Mouse (Mus musculus) bone marrow, adult 2 months (tissue): ENCODE results near the gene Tex14. TPM values are rescaled to one million over a fixed set of nuclear protein-coding genes. Genes with fewer than 3 reads are reported as not detected.
"Not testable (repeated sequence)": the region's sequence is repeated elsewhere in the genome, so short reads cannot be mapped to it uniquely, and the experiment has no call there.

Experiments
- H3K27ac ChIP-seq: fragments of 200-500 bp; 2 replicates; pipeline ENCODE4 v1.5.1; 2012; ENCODE audit warnings: low read depth, mild to moderate bottlenecking, control low read depth, inconsistent platforms, low read length; ENCODE audit not compliant: control insufficient read depth, poor library complexity, insufficient read depth
- H3K4me1 ChIP-seq: fragments of 200-500 bp; 2 replicates; pipeline ENCODE4 v1.6.1; 2011; ENCODE audit warnings: low read length; ENCODE audit not compliant: control insufficient read depth, insufficient read depth
- H3K4me3 ChIP-seq: fragments of 200-500 bp; replicated peaks from 2 replicates; pipeline ENCODE3; 2011; ENCODE audit warnings: mild to moderate bottlenecking, low read depth, low read length, control low read depth; ENCODE audit not compliant: control insufficient read depth
- CTCF ChIP-seq: fragments of 200-500 bp; IDR thresholded peaks from 2 replicates; pipeline ENCODE4 v1.5.1; 2011; ENCODE audit warnings: low read length, control low read depth; ENCODE audit not compliant: control insufficient read depth, insufficient read depth
- POLR2A ChIP-seq: fragments of 200-500 bp; IDR thresholded peaks from 2 replicates; pipeline ENCODE4 v1.6.1; 2011; ENCODE audit warnings: low read depth, mild to moderate bottlenecking, control low read depth, low read length, borderline replicate concordance; ENCODE audit not compliant: control insufficient read depth
- WGBS: fragments of 180-500 bp; shearing (Covaris S2); methylation state at CpG from one replicate; pipeline ENCODE4 v1.1.7; 2018; 5-methylcytosine and 5-hydroxymethylcytosine counted together
- polyA plus RNA-seq: library from polyadenylated mRNA; stranded (reverse); fragments of >200 nt; gene quantifications from 2 replicates; pipeline ENCODE4 v1.2.4, GENCODE M21; 2011; ENCODE audit warnings: low replicate concordance; ENCODE audit not compliant: missing spikeins, insufficient read depth, insufficient read length

Tex14 gene
- polyA plus RNA-seq, 1 experiment, result 1.5 TPM

DNA sequence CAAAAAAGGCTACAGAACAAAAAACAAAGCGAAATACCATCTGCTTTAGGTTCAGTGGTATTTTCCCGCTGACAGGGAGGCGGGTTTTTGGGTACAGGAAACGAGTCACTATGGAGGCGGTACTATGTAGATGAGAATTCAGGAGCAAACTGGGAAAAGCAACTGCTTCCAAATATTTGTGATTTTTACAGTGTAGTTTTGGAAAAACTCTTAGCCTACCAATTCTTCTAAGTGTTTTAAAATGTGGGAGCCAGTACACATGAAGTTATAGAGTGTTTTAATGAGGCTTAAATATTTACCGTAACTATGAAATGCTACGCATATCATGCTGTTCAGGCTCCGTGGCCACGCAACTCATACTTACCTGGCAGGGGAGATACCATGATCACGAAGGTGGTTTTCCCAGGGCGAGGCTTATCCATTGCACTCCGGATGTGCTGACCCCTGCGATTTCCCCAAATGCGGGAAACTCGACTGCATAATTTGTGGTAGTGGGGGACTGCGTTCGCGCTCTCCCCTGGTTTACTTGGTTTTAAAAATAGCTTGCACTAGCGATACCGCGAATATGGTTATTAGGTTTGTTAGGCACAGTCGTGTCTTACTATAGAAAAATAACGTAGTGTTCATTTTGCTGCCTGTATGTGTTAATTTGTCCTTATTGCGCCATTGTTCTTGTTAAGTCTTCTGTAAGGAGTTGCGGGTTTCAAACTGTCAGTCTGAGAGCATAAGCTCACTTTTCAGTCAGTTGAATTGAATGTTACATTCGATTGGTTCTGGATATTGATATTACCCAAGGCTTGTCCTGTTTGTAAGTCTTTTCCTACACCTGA lies 17.9 kb downstream of the Tex14 start:
- TF ChIP-seq CTCF (peak; percentile 3; the same call in 1 of the 2 replicates), POLR2A (peak; percentile 94)
- peak overlapping the region; percentile 69 for H3K27ac ChIP-seq
- H3K4me1 ChIP-seq, result no peaks in the 10 kb centered on the region; the same call in none of the 2 replicates
- WGBS, result under 1% methylated on average over 26 of the region's 26 CpGs
- H3K4me3 ChIP-seq, result peak overlapping the region; percentile 51

DNA sequence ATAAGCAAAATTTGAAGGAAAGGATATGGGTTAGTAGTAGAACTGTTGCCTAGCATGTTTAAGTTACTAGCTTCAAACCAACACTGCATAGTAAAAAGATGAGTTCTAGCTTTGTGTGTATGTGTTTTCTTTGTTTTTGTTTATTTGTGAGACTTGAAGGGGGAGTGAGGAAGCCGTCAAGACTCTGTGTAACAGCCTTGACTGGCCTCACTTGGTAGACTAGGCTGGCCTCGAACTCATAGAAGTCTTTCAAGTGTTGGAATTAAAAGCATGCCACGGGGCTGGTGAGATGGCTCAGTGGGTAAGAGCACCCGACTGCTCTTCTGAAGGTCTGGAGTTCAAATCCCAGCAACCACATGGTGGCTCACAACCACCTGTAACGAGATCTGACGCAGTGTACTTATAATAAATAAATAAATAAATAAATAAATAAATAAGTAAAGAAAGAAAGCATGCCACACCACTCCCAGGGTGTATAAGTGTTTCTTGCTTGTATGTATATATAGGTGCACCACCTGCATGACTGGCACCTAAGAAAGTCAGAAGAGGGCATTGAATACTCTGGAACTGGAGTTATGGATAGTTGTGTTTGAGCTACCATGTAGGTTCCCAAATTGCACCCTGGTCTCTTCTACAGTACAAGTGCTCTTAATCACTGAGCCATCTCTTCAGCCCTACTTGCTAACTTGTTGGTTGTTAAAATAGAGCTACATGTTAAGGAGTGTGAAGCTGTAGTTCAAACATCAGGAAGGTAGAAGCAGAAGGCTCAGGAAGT lies 18.9 kb downstream of the Tex14 start:
- H3K4me3 ChIP-seq, result no peak overlapping the region
- H3K27ac ChIP-seq, result no peak overlapping the region
- TF ChIP-seq POLR2A (no peak), CTCF (no peak)
- no peaks in the 10 kb centered on the region; the same call in none of the 2 replicates for H3K4me1 ChIP-seq
- 42% methylated on average over 6 of the region's 6 CpGs for WGBS

DNA sequence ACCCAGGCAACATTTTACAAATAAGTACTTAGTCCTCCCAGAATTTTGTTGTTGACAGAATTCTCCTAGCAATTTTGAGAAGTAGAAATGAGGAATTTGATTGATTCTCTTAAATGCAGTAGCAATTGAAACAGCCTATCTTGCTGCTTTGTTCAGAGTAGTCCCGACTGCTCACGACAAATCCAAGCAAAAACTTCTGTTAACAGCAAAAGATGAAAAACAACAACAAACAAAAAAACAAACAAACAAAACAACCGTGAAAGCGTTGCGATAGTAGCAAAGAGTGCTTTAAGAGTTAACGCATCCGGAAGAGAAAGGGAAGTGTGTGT lies 21.2 kb downstream of the Tex14 start:
- Histone ChIP-seq H3K27ac (no peak overlapping the region), H3K4me3 (no peak overlapping the region), H3K4me1 (no peaks in the 10 kb centered on the region; the same call in none of the 2 replicates)
- TF ChIP-seq POLR2A (no peak), CTCF (no peak)
- WGBS, result 0% methylated on average over 7 of the region's 7 CpGs

DNA sequence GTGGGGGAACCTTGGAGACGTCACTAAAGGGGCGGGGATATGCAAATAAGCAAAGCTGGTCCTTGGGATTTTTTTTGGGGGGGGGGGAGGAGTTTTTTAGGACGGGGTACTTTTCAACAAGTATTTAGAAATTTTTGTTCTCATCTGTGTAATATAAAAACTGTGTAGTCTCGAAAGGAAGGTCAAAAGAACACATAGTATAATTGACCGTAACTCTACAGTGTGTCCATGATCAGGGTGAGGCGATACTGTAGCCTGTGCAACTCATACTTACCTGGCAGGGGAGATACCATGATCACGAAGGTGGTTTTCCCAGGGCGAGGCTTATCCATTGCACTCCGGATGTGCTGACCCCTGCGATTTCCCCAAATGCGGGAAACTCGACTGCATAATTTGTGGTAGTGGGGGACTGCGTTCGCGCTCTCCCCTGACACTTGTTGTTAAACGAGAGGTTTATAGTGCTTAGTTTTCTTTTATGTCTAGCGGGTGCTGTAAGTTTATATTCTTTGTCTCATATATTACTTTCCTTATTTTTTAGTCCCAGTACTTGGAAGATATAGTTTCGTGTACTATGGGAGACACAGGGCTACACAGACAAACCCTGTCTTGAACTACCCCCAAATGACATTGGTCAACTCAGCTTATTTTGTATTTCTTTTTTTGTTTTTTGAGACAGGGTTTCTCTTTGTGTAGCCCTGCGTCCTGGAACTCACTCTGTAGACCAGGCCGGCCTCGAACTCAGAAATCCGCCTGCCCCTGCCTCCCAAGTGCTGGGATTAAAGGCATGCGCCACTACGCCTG lies 21.8 kb downstream of the Tex14 start:
- not testable (repeated sequence) for H3K4me1 ChIP-seq, H3K4me3 ChIP-seq
- peak; percentile 70 for TF ChIP-seq POLR2A
- 0 out of 2 replicates have a peak overlapping the region, but pooled peaks have one; percentile 36 for H3K27ac ChIP-seq
- WGBS, result 1% methylated on average over 24 of the region's 24 CpGs

DNA sequence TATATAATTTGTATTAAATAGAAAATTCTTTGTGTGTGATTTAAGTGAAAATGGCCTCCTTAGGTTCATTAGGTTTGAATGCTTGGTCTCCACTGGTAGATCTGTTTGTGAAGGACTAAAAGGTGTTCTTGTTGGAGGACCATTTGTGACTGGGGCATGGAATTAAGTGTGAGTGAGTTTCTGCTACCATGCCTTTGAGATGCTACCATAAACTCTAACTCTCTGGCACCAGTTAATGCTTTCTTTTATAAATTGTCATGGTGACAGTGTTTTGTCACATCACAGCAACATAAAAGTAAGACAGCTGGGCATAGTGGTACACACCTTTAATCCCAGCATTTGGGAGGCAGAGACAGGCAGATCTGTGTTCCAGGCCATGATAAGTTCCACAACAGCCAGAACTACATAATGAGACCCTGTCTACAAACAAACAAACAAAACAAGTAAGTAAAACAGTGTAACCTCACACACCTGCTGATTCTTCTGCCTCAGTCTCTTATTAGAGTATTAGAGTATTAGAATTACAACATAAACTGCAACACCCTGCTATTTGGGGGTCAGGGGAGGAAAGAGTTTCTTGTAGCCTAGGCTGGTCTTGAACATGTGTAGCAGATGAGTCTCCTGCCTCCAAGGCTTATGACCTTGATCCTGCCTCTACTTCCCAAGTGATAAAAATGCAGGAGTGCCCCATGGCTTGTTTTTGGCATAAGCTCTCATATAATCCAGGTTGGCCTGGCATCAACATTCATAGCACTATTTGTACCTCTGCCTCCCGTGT lies 22.6 kb downstream of the Tex14 start:
- no peak overlapping the region for H3K4me3 ChIP-seq
- TF ChIP-seq CTCF (no peak), POLR2A (no peak)
- H3K4me1 ChIP-seq, result no peaks in the 10 kb centered on the region; the same call in none of the 2 replicates
- H3K27ac ChIP-seq, result no peak overlapping the region
- WGBS, result 39% methylated on average over 1 of the region's 1 CpGs

DNA sequence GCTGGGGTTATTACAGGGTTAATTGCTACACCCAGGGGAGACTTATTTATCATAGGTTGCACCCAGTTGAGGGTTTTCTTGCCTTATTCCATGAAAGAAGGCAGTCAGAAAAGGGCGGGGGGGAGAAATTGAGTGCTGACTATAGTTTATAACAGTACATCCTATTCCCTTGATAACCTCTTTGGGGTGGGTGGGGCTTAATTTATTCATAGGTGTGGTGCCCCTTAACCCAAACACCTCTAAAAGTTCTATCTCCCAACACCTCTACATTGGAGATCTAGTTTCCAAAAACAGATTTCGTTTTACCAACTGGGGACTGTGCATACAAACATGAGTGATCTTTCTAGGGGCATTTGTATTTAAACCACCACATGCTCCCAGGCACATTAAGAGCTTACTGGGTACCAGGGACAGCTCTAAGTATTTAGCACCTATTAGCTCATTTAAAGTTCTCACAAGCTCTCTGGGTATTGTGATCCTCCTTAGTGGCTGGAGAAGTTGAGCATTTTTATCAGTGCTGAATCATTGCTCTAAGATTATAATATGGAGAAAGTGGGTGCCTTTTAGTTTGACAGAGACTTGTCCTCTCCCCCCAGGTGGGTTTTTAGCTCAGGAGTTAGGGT lies 23.3 kb downstream of the Tex14 start:
- TF ChIP-seq CTCF (no peak), POLR2A (no peak)
- no peak overlapping the region for H3K27ac ChIP-seq
- 70% methylated on average over 2 of the region's 2 CpGs for WGBS
- H3K4me3 ChIP-seq, result no peak overlapping the region
- no peaks in the 10 kb centered on the region; the same call in none of the 2 replicates for H3K4me1 ChIP-seq

DNA sequence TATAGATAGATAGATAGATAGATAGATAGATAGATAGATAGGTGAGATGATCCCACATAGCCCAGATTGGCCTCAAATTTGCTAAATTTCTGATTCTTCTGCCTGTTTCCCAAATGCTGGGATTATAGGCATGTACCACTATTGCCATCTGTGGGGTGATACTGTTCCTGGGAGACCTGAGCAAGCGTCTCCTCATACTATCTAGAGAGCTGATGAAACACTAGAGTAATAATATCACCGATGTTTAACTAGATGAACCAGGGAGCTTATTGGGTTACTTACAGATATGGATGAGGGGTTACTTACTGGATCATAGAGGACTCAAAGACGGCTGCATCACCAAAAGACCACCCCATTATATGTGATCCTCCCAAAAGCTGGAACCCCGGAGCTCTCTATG lies 24.5 kb downstream of the Tex14 start:
- Histone ChIP-seq H3K4me3 (no peak overlapping the region), H3K4me1 (no peaks in the 10 kb centered on the region; the same call in 1 of the 2 replicates), H3K27ac (no peak overlapping the region)
- WGBS, result 85% methylated on average over 4 of the region's 4 CpGs
- TF ChIP-seq CTCF (no peak), POLR2A (no peak)
